Mouse (Mus musculus): ENCODE measurements around the gene Arrdc5.

Arrdc5 gene

DNA sequence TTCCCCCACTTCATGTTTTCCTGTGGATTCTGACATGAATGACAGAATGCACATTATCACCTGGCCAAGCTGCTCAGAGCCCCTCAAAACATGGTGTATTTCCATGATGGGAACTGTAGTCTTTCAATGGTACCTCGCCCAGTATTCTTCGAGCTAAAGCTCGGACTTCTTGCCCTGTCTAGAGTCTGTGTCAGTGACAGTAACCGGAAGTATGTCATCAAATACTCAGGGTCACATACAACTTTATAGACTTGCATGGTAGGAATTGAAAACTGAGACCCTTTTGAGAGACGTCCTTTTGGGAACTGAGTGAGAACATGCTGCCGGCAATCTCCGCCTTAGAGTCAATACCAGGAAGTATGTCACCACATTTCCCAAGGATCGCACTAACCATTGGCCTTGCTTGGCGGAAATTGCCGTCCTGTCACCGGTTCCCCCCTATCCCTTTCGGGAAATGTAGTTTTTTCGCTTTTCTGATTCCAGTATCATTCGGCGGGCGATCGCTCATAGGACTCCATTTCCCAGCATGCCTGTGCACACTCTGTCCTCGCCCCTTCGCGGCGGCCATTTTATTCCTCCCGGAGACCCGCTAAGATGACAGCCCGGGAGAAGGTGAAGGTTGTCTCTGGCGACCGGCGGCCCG, 43.7 kb downstream of the Arrdc5 start, which contains the start of gene Fem1a:
Gene Fem1a (plus strand): TSS at position 572 of the 643 bp plus-strand sequence.
- peak; percentile 99 for DNase-seq (ENCODE audit: extremely low read depth, low read depth)

DNA sequence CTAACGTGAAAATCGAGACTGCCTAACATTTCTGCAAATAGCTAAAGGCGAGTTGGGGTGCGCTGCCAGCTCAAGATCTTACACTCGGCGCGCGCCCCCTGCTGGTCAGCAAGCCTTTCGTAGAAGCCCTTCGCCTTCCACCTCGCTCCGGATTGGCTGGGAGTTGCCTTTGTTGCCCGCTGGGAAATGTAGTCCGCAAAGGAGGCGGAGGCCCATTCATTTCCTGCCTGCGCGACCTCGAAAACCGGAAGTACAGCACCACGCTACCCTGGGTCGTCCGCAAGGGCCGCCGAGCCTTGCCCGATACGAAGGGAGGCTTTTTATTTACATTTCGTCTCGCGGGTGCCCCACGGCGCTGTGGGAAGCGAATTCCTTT, 44.2 kb downstream of the Arrdc5 start:
- DNase-seq (ENCODE audit: extremely low read depth, low read depth): peak; percentile 96

DNA sequence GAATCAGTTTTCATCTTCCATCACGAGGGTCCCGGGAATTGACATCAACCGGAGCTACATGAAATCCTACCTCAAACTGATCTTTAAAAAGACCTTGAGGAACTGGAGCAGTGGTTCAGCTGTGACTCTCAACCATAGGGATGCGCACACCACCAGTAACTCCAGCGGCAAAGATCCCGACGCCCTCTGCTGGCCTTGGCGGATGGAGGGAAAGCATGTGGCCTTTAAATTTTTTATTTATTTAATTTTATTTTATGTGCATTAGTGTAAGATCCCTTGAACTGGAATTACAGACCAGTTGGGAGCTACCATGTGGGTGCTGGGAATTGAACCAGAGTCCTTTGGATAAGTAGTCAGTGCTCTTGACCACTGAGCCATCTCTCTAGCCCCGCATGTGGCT, 44.7 kb downstream of the Arrdc5 start:
- DNase-seq (ENCODE audit: extremely low read depth, low read depth): peak; percentile 50

DNA sequence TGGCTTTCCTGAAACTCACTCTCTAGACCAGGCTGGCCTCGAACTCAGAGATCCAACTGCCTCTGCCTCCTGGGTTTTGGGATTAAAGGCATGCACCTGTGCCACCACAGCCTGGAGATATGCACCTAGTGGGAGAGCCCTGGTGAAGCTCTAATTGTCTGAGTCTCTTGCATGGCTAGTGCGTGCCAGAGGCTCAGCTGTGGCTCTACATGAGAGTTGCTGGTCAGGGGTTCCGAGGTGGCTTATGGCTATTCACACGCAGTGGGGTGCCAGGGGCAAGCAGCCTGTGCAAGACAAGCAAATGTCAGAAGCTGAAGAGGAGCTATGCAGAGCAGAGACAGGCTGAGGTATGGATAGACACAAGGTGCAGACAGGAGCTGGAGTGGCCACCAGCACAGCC, 45.4 kb downstream of the Arrdc5 start:
- DNase-seq (ENCODE audit: extremely low read depth, low read depth): no peak

DNA sequence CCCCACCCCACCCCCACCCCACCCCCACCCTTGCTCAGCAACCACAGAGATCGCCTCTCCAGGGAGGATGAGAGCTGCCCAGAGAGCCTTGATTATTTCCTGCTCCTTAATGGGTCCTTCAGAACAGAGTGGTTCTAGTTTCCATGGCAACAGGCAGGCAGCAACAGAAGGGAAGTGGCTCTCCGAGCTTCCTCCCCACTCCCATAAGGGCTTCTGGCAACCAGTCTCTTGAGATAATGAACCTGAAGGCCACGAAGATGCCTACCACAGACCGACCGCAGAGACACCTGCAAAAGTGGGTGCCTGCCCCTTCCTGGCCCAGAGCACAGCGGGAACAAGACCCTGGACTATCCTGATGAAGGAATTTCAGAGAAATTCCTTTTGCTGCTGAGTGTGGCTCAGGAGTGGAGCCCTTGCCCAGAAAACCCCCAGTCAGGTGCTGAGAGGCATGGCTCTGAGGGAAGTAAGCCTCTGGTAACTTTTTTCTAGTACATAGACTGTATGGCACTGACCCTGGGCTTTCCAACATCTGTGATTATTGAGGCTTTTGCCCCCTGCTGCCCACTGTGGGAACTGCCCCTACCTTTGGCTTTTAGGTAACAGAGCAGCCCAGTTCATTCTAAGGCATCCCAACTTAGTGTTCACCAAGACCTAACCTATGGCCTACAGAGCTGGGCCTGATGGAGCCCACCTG, 48.8 kb downstream of the Arrdc5 start:
- DNase-seq (ENCODE audit: extremely low read depth, low read depth): peak; percentile 68

DNA sequence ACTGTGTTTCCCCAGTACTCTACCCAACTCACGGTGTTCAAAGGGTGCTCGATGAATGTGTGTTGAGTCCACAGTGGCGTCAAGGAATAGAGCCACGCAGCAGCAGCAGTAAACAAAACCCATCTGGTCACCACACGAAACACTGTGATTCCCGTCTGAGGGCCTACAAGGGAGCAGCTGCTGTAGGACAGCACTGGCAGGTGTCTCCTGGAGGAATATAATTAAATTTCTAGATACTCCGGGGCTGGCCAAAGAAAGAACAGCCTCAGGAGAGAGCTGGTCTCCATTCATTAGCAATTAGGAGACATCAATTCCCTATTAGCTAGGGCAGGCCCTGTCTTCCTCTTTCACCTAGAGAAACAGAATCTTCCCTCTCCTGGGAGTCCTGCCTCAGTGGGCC, 54.5 kb downstream of the Arrdc5 start:
- no peak for DNase-seq (ENCODE audit: extremely low read depth, low read depth)
